Comparison of ENCODE assay signal across 8 mouse cellular contexts in genomic region chr13:45239153-45239552, GRCm38 (mm10).
A peak's percentile ranks its signal among the peaks of the same experiment; 100 is the strongest.
DNase-seq lines count a peak whose midpoint lies in the region; ATAC-seq and TF ChIP-seq lines count a peak whose summit lies in the region.

No protein-coding gene starts in this region.

- H3K9ac ChIP-seq in hindbrain, postnatal 0 days (replicated peaks; ENCODE audit: low read length) = no peak overlapping the region

- no peak overlapping the region for H3K27ac ChIP-seq in hindbrain, postnatal 0 days

- TF ChIP-seq CTCF in hindbrain, postnatal 0 days (IDR thresholded peaks at IDR 0.05; ENCODE audit: low read depth) = no peak

- H3K4me1 ChIP-seq in hindbrain, postnatal 0 days (ENCODE audit: insufficient read depth, low read length) = 0 out of 2 replicates have a peak, but pooled peaks cover 6% of the 10 kb centered on the region

- WGBS in hindbrain, postnatal 0 days = 31% methylated on average over 9 of the region's 9 CpGs

- peak; percentile 24; the same call in 1 of the 2 replicates for ATAC-seq in hindbrain, postnatal 0 days
- no peak for ATAC-seq in erythroblast, adult 5-6 weeks (replicated peaks; ENCODE audit: low FRiP score, poor library complexity, severe bottlenecking)

- no peaks in the 10 kb centered on the region for H3K36me3 ChIP-seq in hindbrain, postnatal 0 days (ENCODE audit: insufficient read depth, low read length)

- peak; percentile 15 for DNase-seq in gastrocnemius, adult 18-20 months (ENCODE audit: low spot score)
- no peak for DNase-seq in gastrocnemius, postnatal 10 days
- peak; percentile 40 for DNase-seq in adipocyte (ENCODE audit: low spot score)
- DNase-seq in hindbrain, postnatal 0 days (ENCODE audit: low spot score) = peak; percentile 68
- DNase-seq in left cerebral cortex, postnatal 14 days (ENCODE audit: low spot score in 2 of 2) = peak; percentile 34 to 38
- DNase-seq in retina, embryonic 14.5 days (ENCODE audit: low spot score) = peak; percentile 41
- no peak for DNase-seq in embryo, embryonic 9.5 days (ENCODE audit: extremely low spot score)

- H3K27me3 ChIP-seq in hindbrain, postnatal 0 days (ENCODE audit: insufficient read depth, low read length) = no peaks in the 10 kb centered on the region

- no peaks in the 10 kb centered on the region for H3K9me3 ChIP-seq in hindbrain, postnatal 0 days (ENCODE audit: low read length)

- intact Hi-C loops in left cerebral cortex, postnatal 14 days (cut with DNase I) = no loop called here

- H3K4me3 ChIP-seq in hindbrain, postnatal 0 days (ENCODE audit: low read length) = no peak overlapping the region

- H3K4me2 ChIP-seq in hindbrain, postnatal 0 days (ENCODE audit: low read depth, low read length) = peak overlapping the region; percentile 40; the same call in 1 of the 2 replicates

Comparison
In these comparisons a context has a peak if more than half of its experiments do, and no peak if none do; other contexts are left out.
1. DNase-seq: peak in gastrocnemius, adult 18-20 months (single experiment), adipocyte (single experiment), hindbrain, postnatal 0 days (single experiment), left cerebral cortex, postnatal 14 days (2 of 2) and retina, embryonic 14.5 days (single experiment); none in gastrocnemius, postnatal 10 days (single experiment) and embryo, embryonic 9.5 days (single experiment).